Mouse (Mus musculus): ENCODE measurements at regions not wholly inside any gene's neighbourhood (a gene's known extent, or its start where the extent isn't known, plus 50 kb on each side); places are given as distances from the start of the nearest gene placed in this dataset.

DNA sequence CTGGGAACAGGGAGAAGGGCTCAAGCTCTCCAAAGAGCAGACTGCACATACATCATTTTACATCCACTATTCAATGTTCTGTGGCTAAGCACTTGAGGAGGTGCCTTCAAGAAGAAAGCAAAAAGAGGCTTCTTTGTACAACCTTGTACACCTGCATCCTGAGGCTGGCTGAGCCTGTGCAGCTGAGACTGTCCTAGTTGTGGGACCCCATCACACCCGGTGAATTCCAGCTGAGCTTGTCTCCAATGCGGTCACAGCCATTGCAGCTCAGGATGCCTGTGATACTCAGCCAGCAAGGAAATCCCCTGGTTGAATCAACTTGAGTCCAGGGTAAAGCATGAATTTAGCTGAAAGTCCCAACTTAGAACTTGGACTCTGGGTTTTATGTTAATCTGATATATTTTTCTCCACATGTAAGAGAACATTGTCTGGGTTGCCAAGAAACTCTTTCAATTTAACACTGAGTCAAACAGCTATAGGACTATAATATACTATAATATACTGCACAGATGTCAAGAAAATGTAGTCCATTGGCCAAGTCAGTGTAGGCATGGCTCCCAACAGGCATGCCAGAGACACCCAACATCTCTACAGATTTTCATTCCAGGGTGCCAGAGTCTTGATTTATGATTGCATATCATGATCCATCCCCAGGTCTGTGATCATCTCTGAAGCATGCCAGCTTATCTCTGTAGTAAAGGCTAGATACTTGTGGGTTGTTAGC, 599.2 kb downstream of the Pard3 start:
- H3K4me3 ChIP-seq (ENCODE audit: low read depth, low read length), result no peak overlapping the region
- no peaks in the 10 kb centered on the region for H3K9me3 ChIP-seq (replicated peaks; ENCODE audit: control insufficient read depth, low read length)
- H3K27me3 ChIP-seq (ENCODE audit: control insufficient read depth, insufficient read depth, low read length), result no peaks in the 10 kb centered on the region
- no peak overlapping the region for H3K27ac ChIP-seq (ENCODE audit: low read depth, low read length)
- 88% methylated on average over 2 of the region's 2 CpGs for WGBS (ENCODE audit: insufficient replicate concordance)
- ATAC-seq (replicated peaks; ENCODE audit: insufficient number of reproducible peaks, low FRiP score, low TSS enrichment), result no peak
- no peaks in the 10 kb centered on the region for H3K36me3 ChIP-seq (ENCODE audit: control insufficient read depth, insufficient read depth, low read length)
- H3K4me2 ChIP-seq, result no peak overlapping the region
- no peaks in the 10 kb centered on the region for H3K4me1 ChIP-seq (ENCODE audit: control insufficient read depth, insufficient read depth, low read length)
- H3K9ac ChIP-seq (ENCODE audit: low read depth, low read length), result no peak overlapping the region

GRCm38 (mm10) chr8:127666606-127667005, 602.9 kb downstream of the Pard3 start:
- Histone ChIP-seq H3K27me3 (ENCODE audit: control insufficient read depth, insufficient read depth, low read length) (no peaks in the 10 kb centered on the region), H3K4me1 (ENCODE audit: control insufficient read depth, insufficient read depth, low read length) (no peaks in the 10 kb centered on the region), H3K9me3 (replicated peaks; ENCODE audit: control insufficient read depth, low read length) (no peaks in the 10 kb centered on the region), H3K4me3 (ENCODE audit: low read depth, low read length) (no peak overlapping the region), H3K4me2 (no peak overlapping the region), H3K27ac (ENCODE audit: low read depth, low read length) (no peak overlapping the region), H3K36me3 (ENCODE audit: control insufficient read depth, insufficient read depth, low read length) (no peaks in the 10 kb centered on the region), H3K9ac (ENCODE audit: low read depth, low read length) (no peak overlapping the region)
- ATAC-seq (replicated peaks; ENCODE audit: insufficient number of reproducible peaks, low FRiP score, low TSS enrichment), result no peak
- 51% methylated on average over 2 of the region's 2 CpGs for WGBS (ENCODE audit: insufficient replicate concordance)

DNA sequence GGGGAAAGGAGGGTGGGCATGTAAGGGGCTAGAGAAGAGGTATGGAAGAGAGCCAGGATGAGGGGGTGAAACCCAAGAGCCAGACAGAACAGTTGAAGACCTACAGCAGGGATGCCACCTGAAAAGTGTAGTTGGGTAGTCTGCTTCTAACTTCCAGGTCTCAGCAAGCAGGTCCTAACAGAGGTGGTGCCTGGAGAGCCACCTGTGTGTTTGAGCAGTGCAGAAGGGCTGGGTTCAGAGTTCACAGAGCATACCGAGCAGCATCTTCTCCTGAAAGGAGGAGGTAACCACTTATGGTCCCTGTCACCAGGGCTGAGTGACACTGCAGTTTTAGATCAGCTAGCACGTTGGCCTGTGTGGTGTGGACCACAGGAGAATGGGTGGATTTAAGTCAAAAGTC, 605.3 kb downstream of the Pard3 start:
- no peaks in the 10 kb centered on the region for H3K9me3 ChIP-seq (replicated peaks; ENCODE audit: control insufficient read depth, low read length)
- no peak for ATAC-seq (replicated peaks; ENCODE audit: insufficient number of reproducible peaks, low FRiP score, low TSS enrichment)
- no peak overlapping the region for H3K27ac ChIP-seq (ENCODE audit: low read depth, low read length)
- no peak overlapping the region for H3K4me2 ChIP-seq
- no peaks in the 10 kb centered on the region for H3K27me3 ChIP-seq (ENCODE audit: control insufficient read depth, insufficient read depth, low read length)
- no peaks in the 10 kb centered on the region for H3K36me3 ChIP-seq (ENCODE audit: control insufficient read depth, insufficient read depth, low read length)
- no peak overlapping the region for H3K9ac ChIP-seq (ENCODE audit: low read depth, low read length)
- 38% methylated on average over 2 of the region's 2 CpGs for WGBS (ENCODE audit: insufficient replicate concordance)
- H3K4me3 ChIP-seq (ENCODE audit: low read depth, low read length), result no peak overlapping the region
- no peaks in the 10 kb centered on the region for H3K4me1 ChIP-seq (ENCODE audit: control insufficient read depth, insufficient read depth, low read length)

- Histone ChIP-seq H3K4me1 (ENCODE audit: control insufficient read depth, insufficient read depth, low read length) (no peaks in the 10 kb centered on the region), H3K4me2 (no peak overlapping the region), H3K4me3 (ENCODE audit: low read depth, low read length) (no peak overlapping the region), H3K9me3 (replicated peaks; ENCODE audit: control insufficient read depth, low read length) (no peaks in the 10 kb centered on the region), H3K27ac (ENCODE audit: low read depth, low read length) (no peak overlapping the region), H3K27me3 (ENCODE audit: control insufficient read depth, insufficient read depth, low read length) (no peaks in the 10 kb centered on the region), H3K36me3 (ENCODE audit: control insufficient read depth, insufficient read depth, low read length) (no peaks in the 10 kb centered on the region), H3K9ac (ENCODE audit: low read depth, low read length) (no peak overlapping the region)
- no peak for ATAC-seq (replicated peaks; ENCODE audit: insufficient number of reproducible peaks, low FRiP score, low TSS enrichment)
- 65% methylated on average over 1 of the region's 1 CpGs for WGBS (ENCODE audit: insufficient replicate concordance)
Measured at GRCm38 (mm10) chr8:127674063-127674462, 610.4 kb downstream of the Pard3 start.

- no peaks in the 10 kb centered on the region for H3K27me3 ChIP-seq (ENCODE audit: control insufficient read depth, insufficient read depth, low read length)
- no peak for ATAC-seq (replicated peaks; ENCODE audit: insufficient number of reproducible peaks, low FRiP score, low TSS enrichment)
- WGBS (ENCODE audit: insufficient replicate concordance), result 87% methylated on average over 4 of the region's 4 CpGs
- no peak overlapping the region for H3K9ac ChIP-seq (ENCODE audit: low read depth, low read length)
- H3K4me3 ChIP-seq (ENCODE audit: low read depth, low read length), result no peak overlapping the region
- no peaks in the 10 kb centered on the region for H3K4me1 ChIP-seq (ENCODE audit: control insufficient read depth, insufficient read depth, low read length)
- no peak overlapping the region for H3K4me2 ChIP-seq
- H3K36me3 ChIP-seq (ENCODE audit: control insufficient read depth, insufficient read depth, low read length), result no peaks in the 10 kb centered on the region
- H3K27ac ChIP-seq (ENCODE audit: low read depth, low read length), result no peak overlapping the region
- H3K9me3 ChIP-seq (replicated peaks; ENCODE audit: control insufficient read depth, low read length), result no peaks in the 10 kb centered on the region
Measured at GRCm38 (mm10) chr8:127675377-127675776, 611.7 kb downstream of the Pard3 start.

- no peak overlapping the region for H3K4me2 ChIP-seq
- no peak overlapping the region for H3K9ac ChIP-seq (ENCODE audit: low read depth, low read length)
- no peak for ATAC-seq (replicated peaks; ENCODE audit: insufficient number of reproducible peaks, low FRiP score, low TSS enrichment)
- H3K27ac ChIP-seq (ENCODE audit: low read depth, low read length), result no peak overlapping the region
- no peaks in the 10 kb centered on the region for H3K27me3 ChIP-seq (ENCODE audit: control insufficient read depth, insufficient read depth, low read length)
- 67% methylated on average over 3 of the region's 3 CpGs for WGBS (ENCODE audit: insufficient replicate concordance)
- no peaks in the 10 kb centered on the region for H3K9me3 ChIP-seq (replicated peaks; ENCODE audit: control insufficient read depth, low read length)
- no peaks in the 10 kb centered on the region for H3K4me1 ChIP-seq (ENCODE audit: control insufficient read depth, insufficient read depth, low read length)
- H3K4me3 ChIP-seq (ENCODE audit: low read depth, low read length), result no peak overlapping the region
- no peaks in the 10 kb centered on the region for H3K36me3 ChIP-seq (ENCODE audit: control insufficient read depth, insufficient read depth, low read length)
Measured at GRCm38 (mm10) chr8:127680205-127680604, 616.5 kb downstream of the Pard3 start.

- no peak overlapping the region for H3K9ac ChIP-seq (ENCODE audit: low read depth, low read length)
- no peaks in the 10 kb centered on the region for H3K36me3 ChIP-seq (ENCODE audit: control insufficient read depth, insufficient read depth, low read length)
- ATAC-seq (replicated peaks; ENCODE audit: insufficient number of reproducible peaks, low FRiP score, low TSS enrichment), result no peak
- no peak overlapping the region for H3K4me3 ChIP-seq (ENCODE audit: low read depth, low read length)
- no peaks in the 10 kb centered on the region for H3K4me1 ChIP-seq (ENCODE audit: control insufficient read depth, insufficient read depth, low read length)
- H3K9me3 ChIP-seq (replicated peaks; ENCODE audit: control insufficient read depth, low read length), result no peaks in the 10 kb centered on the region
- H3K27ac ChIP-seq (ENCODE audit: low read depth, low read length), result no peak overlapping the region
- no peak overlapping the region for H3K4me2 ChIP-seq
- 43% methylated on average over 5 of the region's 5 CpGs for WGBS (ENCODE audit: insufficient replicate concordance)
- no peaks in the 10 kb centered on the region for H3K27me3 ChIP-seq (ENCODE audit: control insufficient read depth, insufficient read depth, low read length)
Measured at GRCm38 (mm10) chr8:127684213-127684612, 620.5 kb downstream of the Pard3 start.

- Histone ChIP-seq H3K9me3 (replicated peaks; ENCODE audit: control insufficient read depth, low read length) (no peaks in the 10 kb centered on the region), H3K4me3 (ENCODE audit: low read depth, low read length) (no peak overlapping the region), H3K27me3 (ENCODE audit: control insufficient read depth, insufficient read depth, low read length) (no peaks in the 10 kb centered on the region), H3K36me3 (ENCODE audit: control insufficient read depth, insufficient read depth, low read length) (no peaks in the 10 kb centered on the region), H3K4me2 (no peak overlapping the region), H3K27ac (ENCODE audit: low read depth, low read length) (no peak overlapping the region), H3K4me1 (ENCODE audit: control insufficient read depth, insufficient read depth, low read length) (no peaks in the 10 kb centered on the region), H3K9ac (ENCODE audit: low read depth, low read length) (no peak overlapping the region)
- ATAC-seq (replicated peaks; ENCODE audit: insufficient number of reproducible peaks, low FRiP score, low TSS enrichment), result no peak
- 68% methylated on average over 4 of the region's 4 CpGs for WGBS (ENCODE audit: insufficient replicate concordance)
Measured at GRCm38 (mm10) chr8:127690792-127691191, 627.1 kb downstream of the Pard3 start.

- no peaks in the 10 kb centered on the region for H3K27me3 ChIP-seq (ENCODE audit: control insufficient read depth, insufficient read depth, low read length)
- ATAC-seq (replicated peaks; ENCODE audit: insufficient number of reproducible peaks, low FRiP score, low TSS enrichment), result no peak
- no peak overlapping the region for H3K4me3 ChIP-seq (ENCODE audit: low read depth, low read length)
- WGBS (ENCODE audit: insufficient replicate concordance), result 84% methylated on average over 4 of the region's 4 CpGs
- H3K36me3 ChIP-seq (ENCODE audit: control insufficient read depth, insufficient read depth, low read length), result no peaks in the 10 kb centered on the region
- H3K9ac ChIP-seq (ENCODE audit: low read depth, low read length), result no peak overlapping the region
- no peaks in the 10 kb centered on the region for H3K4me1 ChIP-seq (ENCODE audit: control insufficient read depth, insufficient read depth, low read length)
- H3K27ac ChIP-seq (ENCODE audit: low read depth, low read length), result no peak overlapping the region
- no peaks in the 10 kb centered on the region for H3K9me3 ChIP-seq (replicated peaks; ENCODE audit: control insufficient read depth, low read length)
- no peak overlapping the region for H3K4me2 ChIP-seq
Measured at GRCm38 (mm10) chr8:127698404-127698803, 634.7 kb downstream of the Pard3 start.

Measured in heart, embryonic 11.5 days (tissue).